Mouse (Mus musculus): ENCODE measurements around the gene Ppef2. TPM values are rescaled to one million over a fixed set of nuclear protein-coding genes. Genes with fewer than 3 reads are reported as not detected.

The Ppef2 gene
- polyA plus RNA-seq, 1 experiment from 2014 or later, result not detected

DNA sequence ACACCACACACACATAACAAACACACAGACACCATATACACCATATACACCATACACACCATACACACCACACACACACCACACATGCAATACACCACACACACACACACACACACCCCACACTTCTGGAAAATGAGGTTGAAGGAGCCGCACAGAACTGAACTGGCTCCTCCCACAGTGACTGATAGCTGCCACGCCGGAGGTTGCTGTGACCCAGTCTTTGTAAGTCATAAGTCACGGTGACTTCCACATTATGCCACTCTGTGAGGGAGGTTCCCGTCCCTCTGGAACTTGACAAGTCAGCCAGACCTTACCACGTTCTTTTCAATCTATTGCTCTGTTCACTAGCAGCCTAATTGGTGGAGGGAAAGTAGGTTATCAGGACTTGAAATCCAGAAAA is 1.6 kb downstream of the Ppef2 start:
- Histone ChIP-seq H3K27ac (no peak overlapping the region), H3K4me3 (ENCODE audit: inconsistent target) (no peak overlapping the region), H3K36me3 (ENCODE audit: inconsistent target) (0 out of 2 replicates have a peak, but pooled peaks cover 4% of the 10 kb centered on the region), H3K79me2 (ENCODE audit: inconsistent target) (no peaks in the 10 kb centered on the region)
- 9% methylated on average over 6 of the region's 6 CpGs for WGBS (ENCODE audit: missing documents)

DNA sequence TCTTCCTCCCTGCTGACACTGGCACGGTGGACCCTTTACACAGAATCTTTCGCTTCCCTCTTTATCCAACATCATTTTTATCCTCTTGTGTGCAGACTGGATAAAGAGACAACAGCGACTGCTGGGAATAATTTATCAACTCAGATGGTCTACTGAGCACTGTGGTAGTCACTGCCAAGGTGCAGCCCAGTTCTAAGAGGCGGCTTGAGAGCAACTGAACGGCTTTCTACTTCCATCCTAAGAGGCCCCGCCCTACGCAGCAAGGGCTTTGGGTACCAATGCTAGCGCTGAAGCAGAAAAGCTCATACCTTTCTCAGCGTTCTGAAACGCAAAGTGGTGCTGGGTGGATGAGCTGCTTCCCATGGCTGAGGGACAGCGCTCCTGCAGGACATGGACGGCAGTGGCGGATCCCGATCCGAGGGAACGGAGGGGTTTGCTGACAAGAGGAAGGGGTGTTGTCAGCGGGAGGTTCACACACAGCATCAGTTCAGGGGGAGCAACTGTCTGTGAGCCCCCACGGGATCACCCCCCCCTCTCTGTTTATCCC is 3.2 kb downstream of the Ppef2 start:
- 56% methylated on average over 18 of the region's 18 CpGs for WGBS (ENCODE audit: missing documents)
- Histone ChIP-seq H3K27ac (no peak overlapping the region), H3K36me3 (ENCODE audit: inconsistent target) (no peaks in the 10 kb centered on the region), H3K79me2 (ENCODE audit: inconsistent target) (no peaks in the 10 kb centered on the region), H3K4me3 (ENCODE audit: inconsistent target) (no peak overlapping the region)

DNA sequence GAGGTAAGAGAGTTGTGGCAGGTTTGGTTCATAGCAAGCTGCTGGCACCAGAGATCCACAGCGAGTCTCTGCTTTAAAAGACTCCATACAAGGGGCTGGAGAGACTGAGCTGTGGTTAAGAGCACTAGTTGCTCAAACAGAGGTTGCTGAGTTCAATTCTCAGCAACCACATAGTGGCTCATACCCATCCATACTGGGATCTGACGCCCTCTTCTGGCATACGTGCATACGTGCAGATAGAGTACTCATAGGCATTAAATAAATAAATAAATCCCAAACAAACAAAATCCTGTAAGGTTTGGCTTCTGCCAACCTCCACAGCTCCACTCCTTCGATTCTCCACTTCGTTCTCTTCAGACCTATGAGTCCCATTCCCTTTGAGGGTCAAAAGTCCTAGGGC is 4.0 kb downstream of the Ppef2 start:
- Histone ChIP-seq H3K79me2 (ENCODE audit: inconsistent target) (no peaks in the 10 kb centered on the region), H3K4me3 (ENCODE audit: inconsistent target) (no peak overlapping the region), H3K27ac (no peak overlapping the region), H3K36me3 (ENCODE audit: inconsistent target) (no peaks in the 10 kb centered on the region)
- 94% methylated on average over 6 of the region's 6 CpGs for WGBS (ENCODE audit: missing documents)

- 85% methylated on average over 11 of the region's 11 CpGs for WGBS (ENCODE audit: missing documents)
- no peaks in the 10 kb centered on the region for H3K36me3 ChIP-seq (ENCODE audit: inconsistent target)
- no peaks in the 10 kb centered on the region for H3K79me2 ChIP-seq (ENCODE audit: inconsistent target)
- no peak overlapping the region for H3K27ac ChIP-seq
- H3K4me3 ChIP-seq (ENCODE audit: inconsistent target), result no peak overlapping the region
These were observed 7.5 kb downstream of the Ppef2 start for GRCm38 (mm10) chr5:92248614-92249013.

DNA sequence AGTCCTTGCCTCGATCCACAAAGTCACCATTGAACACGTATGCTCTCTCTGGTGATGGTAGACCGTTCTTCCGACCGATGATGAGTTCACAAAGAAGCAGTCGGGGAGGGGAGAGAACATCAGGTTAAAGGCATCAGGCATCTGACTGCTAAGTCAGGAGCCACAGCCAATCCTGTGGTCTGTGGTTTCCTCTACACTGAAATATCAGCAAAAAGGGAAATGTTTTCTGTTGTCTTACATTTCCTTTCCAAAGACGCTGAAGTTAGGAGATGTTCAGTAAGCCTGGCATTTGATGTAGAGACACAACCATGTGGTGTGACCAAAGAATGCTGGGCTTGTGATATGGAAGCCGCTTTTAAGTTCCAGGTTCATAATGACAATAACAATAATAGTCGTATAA is 10.6 kb downstream of the Ppef2 start:
- WGBS (ENCODE audit: missing documents), result 3% methylated on average over 9 of the region's 9 CpGs
- no peaks in the 10 kb centered on the region for H3K79me2 ChIP-seq (ENCODE audit: inconsistent target)
- no peak overlapping the region for H3K27ac ChIP-seq
- H3K36me3 ChIP-seq (ENCODE audit: inconsistent target), result no peaks in the 10 kb centered on the region
- no peak overlapping the region for H3K4me3 ChIP-seq (ENCODE audit: inconsistent target)

DNA sequence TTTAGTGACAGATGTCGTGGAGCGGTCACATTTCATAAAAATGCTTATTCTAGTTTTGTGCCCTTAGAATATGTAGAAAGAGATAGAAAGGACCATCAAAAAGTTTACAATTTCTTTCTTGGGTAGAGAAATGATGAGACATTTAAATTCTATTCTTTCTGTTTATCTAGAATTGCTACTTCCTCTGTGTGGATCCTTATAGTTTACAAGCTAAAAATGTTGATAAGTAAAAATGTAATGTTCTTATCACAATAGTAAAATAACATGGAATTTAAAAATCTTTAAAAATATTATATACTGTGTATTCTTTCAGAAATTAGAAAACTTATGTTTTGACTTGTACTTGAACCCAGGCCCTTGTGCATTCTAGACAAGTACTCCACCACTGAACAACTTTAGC is 11.2 kb downstream of the Ppef2 start:
- WGBS (ENCODE audit: missing documents), result 91% methylated on average over 2 of the region's 2 CpGs
- H3K4me3 ChIP-seq (ENCODE audit: inconsistent target), result no peak overlapping the region
- H3K27ac ChIP-seq, result no peak overlapping the region
- no peaks in the 10 kb centered on the region for H3K79me2 ChIP-seq (ENCODE audit: inconsistent target)
- H3K36me3 ChIP-seq (ENCODE audit: inconsistent target), result no peaks in the 10 kb centered on the region

DNA sequence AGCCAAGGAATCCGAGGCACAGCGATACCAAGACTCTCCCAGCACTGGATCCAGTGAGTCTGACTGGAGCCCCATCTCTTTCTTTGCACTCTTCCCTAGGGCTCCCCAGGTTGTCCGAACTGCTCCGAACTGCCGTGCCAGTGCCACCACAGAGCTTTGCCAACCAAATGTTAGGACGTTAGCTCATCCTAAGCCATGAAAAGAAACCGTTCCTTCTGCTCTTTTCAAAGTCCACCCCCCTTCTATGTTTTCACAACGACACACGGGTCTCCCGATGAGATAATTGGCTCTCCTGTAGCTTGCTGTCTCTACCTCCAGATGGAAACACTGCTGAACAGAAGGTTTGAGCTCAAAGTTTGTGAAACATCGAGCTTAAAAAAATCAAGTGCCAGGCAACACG is 15.3 kb downstream of the Ppef2 start:
- WGBS (ENCODE audit: missing documents), result 95% methylated on average over 12 of the region's 12 CpGs
- H3K4me3 ChIP-seq (ENCODE audit: inconsistent target), result no peak overlapping the region

DNA sequence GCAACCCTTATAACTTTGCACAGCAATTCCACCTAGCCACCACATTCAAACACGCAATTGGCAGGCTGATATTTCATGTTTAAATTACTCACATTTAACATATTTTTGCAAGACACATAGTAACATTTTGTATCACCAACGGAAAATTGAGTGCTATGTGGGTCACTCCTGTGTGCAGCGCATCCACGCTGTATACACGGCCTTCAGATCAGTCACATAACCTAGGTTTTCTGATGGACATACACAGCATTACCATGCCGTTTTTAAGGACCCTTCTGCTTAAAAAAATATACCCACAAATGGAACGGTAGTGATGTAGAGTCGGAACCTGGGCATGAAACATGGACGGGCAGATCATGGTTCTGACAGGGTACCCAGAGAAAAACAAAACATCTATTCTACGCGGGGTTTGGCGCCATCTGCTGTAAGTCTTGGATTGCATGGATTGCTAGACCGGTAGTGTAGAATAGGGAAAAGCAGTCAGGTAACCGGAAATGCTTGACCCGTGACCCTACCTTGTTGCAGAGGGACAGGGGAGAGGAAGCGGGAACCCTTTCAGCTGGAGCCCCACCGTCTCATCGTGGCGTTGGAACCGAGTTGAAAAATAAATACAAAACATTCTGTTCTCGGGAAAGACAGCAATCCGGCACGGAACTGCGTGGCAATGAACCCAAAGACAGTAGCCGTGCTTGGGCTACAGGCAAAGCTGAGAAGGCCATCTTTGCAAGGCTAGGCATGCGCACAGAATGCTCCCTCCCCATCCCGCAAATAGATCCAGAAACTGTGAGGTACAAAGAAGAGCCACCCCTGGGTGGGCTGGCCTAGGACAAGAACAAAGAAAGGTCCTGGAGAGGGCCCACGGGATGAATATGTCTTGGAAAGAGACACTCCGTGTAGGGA is 16.5 kb downstream of the Ppef2 start:
- H3K4me3 ChIP-seq (ENCODE audit: inconsistent target), result no peak overlapping the region
- H3K27ac ChIP-seq, result no peak overlapping the region
- H3K36me3 ChIP-seq (ENCODE audit: inconsistent target), result no peaks in the 10 kb centered on the region
- 50% methylated on average over 29 of the region's 29 CpGs for WGBS (ENCODE audit: missing documents)
- H3K79me2 ChIP-seq (ENCODE audit: inconsistent target), result no peaks in the 10 kb centered on the region

More for the DNA sequence above, 15.3 kb downstream of the Ppef2 start:
- no peaks in the 10 kb centered on the region for H3K79me2 ChIP-seq (ENCODE audit: inconsistent target)
- H3K36me3 ChIP-seq (ENCODE audit: inconsistent target), result no peaks in the 10 kb centered on the region
- H3K27ac ChIP-seq, result no peak overlapping the region

DNA sequence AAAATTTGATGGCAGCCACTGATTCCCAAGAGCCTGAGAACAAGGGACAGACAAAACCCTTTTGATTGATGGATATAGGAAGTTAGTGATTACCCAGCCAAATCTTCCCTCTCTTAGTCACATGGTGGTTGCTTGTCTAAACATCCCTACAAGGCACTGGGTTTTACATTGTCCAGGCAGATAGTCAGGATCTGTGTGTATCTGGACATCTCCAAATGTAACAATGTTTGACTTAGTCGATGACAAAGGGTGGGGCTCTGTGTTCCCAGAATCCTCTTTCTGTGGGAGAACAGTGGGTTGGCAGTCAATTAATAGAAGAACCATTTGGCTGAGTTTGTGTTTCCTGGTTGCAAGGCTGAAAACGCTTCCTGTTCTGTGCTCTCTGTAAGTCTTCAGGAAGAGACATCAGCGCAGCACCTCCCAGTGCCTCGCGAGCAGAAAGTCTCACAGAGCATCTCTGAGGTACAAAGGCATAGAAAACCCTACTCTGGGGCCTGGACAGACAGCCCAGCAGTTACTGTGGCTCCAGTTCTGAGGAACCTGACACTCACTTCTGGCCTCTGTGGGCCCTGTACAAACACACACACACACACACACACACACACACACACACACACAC is 21.0 kb downstream of the Ppef2 start:
- 4% methylated on average over 5 of the region's 5 CpGs for WGBS (ENCODE audit: missing documents)
- H3K79me2 ChIP-seq (ENCODE audit: inconsistent target), result no peaks in the 10 kb centered on the region
- no peak overlapping the region for H3K4me3 ChIP-seq (ENCODE audit: inconsistent target)
- no peak overlapping the region for H3K27ac ChIP-seq
- H3K36me3 ChIP-seq (ENCODE audit: inconsistent target), result no peaks in the 10 kb centered on the region

DNA sequence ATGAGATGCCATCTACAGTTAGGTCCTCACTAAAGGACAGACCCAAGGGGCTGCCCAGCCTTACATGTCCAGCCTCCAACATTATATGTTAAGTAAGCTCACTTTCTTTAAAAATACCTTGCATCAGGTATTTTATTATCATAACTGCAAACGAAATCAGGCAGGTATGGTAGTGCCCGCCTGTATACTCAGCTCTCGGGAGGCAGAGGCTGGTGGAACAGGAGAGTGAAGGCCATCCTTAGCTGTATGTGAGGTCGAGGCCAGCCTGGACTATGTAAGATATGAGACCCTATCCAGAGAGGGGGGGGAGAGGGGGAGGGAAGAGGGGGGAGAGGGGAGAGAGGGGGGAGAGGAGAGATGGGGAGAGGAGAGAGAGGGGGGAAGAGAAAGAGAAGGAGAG is 22.7 kb downstream of the Ppef2 start:
- Histone ChIP-seq H3K36me3 (ENCODE audit: inconsistent target) (no peaks in the 10 kb centered on the region), H3K79me2 (ENCODE audit: inconsistent target) (no peaks in the 10 kb centered on the region), H3K4me3 (ENCODE audit: inconsistent target) (no peak overlapping the region), H3K27ac (no peak overlapping the region)
- 93% methylated on average over 4 of the region's 4 CpGs for WGBS (ENCODE audit: missing documents)

- 83% methylated on average over 10 of the region's 10 CpGs for WGBS (ENCODE audit: missing documents)
- no peak overlapping the region for H3K27ac ChIP-seq
These were observed 24.2 kb downstream of the Ppef2 start for GRCm38 (mm10) chr5:92231836-92232235.

GRCm38 (mm10) chr5:92230306-92230705 is 25.8 kb downstream of the Ppef2 start:
- H3K79me2 ChIP-seq (ENCODE audit: inconsistent target), result no peaks in the 10 kb centered on the region
- no peaks in the 10 kb centered on the region for H3K36me3 ChIP-seq (ENCODE audit: inconsistent target)
- 87% methylated on average over 11 of the region's 11 CpGs for WGBS (ENCODE audit: missing documents)
- H3K27ac ChIP-seq, result no peak overlapping the region
- no peak overlapping the region for H3K4me3 ChIP-seq (ENCODE audit: inconsistent target)

More at GRCm38 (mm10) chr5:92231836-92232235, 24.2 kb downstream of the Ppef2 start:
- Histone ChIP-seq H3K4me3 (ENCODE audit: inconsistent target) (no peak overlapping the region), H3K79me2 (ENCODE audit: inconsistent target) (no peaks in the 10 kb centered on the region), H3K36me3 (ENCODE audit: inconsistent target) (no peaks in the 10 kb centered on the region)

DNA sequence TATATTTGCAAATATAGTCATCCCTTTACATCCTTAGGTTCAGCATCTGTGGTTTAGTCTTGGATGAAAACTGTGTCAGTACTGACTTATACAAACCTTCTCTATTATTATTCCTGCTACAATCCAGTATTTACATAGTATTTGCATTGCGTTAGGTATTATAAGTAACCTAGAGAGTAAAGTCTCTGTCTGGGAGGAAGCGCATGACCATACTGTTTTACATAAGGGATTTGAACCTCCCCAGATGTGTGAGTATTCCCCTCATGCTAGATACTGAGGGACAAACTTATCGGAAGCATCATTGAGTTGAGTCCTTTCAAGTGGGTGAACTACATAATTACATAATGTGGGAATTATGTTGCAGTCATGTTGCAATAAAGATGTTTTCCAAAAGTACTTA is 26.6 kb downstream of the Ppef2 start:
- Histone ChIP-seq H3K79me2 (ENCODE audit: inconsistent target) (no peaks in the 10 kb centered on the region), H3K27ac (no peak overlapping the region), H3K4me3 (ENCODE audit: inconsistent target) (no peak overlapping the region), H3K36me3 (ENCODE audit: inconsistent target) (no peaks in the 10 kb centered on the region)
- WGBS (ENCODE audit: missing documents), result 98% methylated on average over 3 of the region's 3 CpGs

DNA sequence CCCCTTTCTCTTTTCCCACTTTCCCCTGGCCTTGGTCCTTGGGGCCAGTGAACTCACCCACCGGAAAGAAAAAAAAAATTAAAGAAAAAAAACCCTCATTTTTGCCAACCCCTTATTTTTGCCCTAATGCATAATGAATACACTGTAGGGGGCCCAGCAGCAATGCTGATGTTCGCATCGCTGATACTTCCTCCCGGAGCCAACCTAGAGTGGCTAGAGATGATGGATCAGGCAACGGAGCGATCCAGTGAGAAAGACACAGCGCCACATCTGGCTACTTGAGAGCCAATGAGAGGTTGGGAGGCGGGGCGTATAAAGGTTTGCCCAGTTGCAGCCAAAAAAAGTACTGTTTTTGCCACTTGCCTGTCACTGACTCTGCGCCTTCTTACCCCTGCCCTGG is 27.3 kb downstream of the Ppef2 start:
- 74% methylated on average over 10 of the region's 10 CpGs for WGBS (ENCODE audit: missing documents)
- Histone ChIP-seq H3K27ac (no peak overlapping the region), H3K4me3 (ENCODE audit: inconsistent target) (no peak overlapping the region), H3K36me3 (ENCODE audit: inconsistent target) (no peaks in the 10 kb centered on the region), H3K79me2 (ENCODE audit: inconsistent target) (no peaks in the 10 kb centered on the region)

GRCm38 (mm10) chr5:92227782-92228181 is 28.3 kb downstream of the Ppef2 start:
- Histone ChIP-seq H3K27ac (no peak overlapping the region), H3K79me2 (ENCODE audit: inconsistent target) (no peaks in the 10 kb centered on the region), H3K4me3 (ENCODE audit: inconsistent target) (no peak overlapping the region), H3K36me3 (ENCODE audit: inconsistent target) (no peaks in the 10 kb centered on the region)
- 60% methylated on average over 7 of the region's 7 CpGs for WGBS (ENCODE audit: missing documents)

Data from macrophage (primary cell).